In genomic region chr17:29032274-29033069, GRCm38 (mm10) we compare ENCODE assay signal across 8 mouse cellular contexts. TPM values are rescaled to one million over a fixed set of nuclear protein-coding genes. Genes with fewer than 3 reads are reported as not detected.
DNase-seq lines count a peak whose midpoint lies in the region; ATAC-seq and TF ChIP-seq lines count a peak whose summit lies in the region.

Srsf3 (plus strand) TSS chr17:29032628.

- ATAC-seq in embryonic facial prominence, embryonic 14.5 days (ENCODE audit: low read depth) = peak; percentile 96
- ATAC-seq in limb, embryonic 14.5 days (ENCODE audit: low FRiP score, low read depth) = peak; percentile 99
- ATAC-seq in midbrain, postnatal 0 days (ENCODE audit: low FRiP score) = peak; percentile 99

- H3K36me3 ChIP-seq in embryonic facial prominence, embryonic 14.5 days (ENCODE audit: control insufficient read depth, insufficient read depth, low read length) = peaks cover 26% of the 10 kb centered on the region
- H3K36me3 ChIP-seq in limb, embryonic 14.5 days (ENCODE audit: control insufficient read depth, insufficient read depth, low read length) = peaks cover 19% of the 10 kb centered on the region
- H3K36me3 ChIP-seq in midbrain, postnatal 0 days (ENCODE audit: insufficient read depth, low read length) = peaks cover 10% of the 10 kb centered on the region; the same call in 1 of the 2 replicates

- peak within 1 kb of the TSS; percentile 66 for H3K4me3 ChIP-seq in embryonic facial prominence, embryonic 14.5 days (ENCODE audit: low read depth, low read length)
- peak within 1 kb of the TSS; percentile 66 for H3K4me3 ChIP-seq in limb, embryonic 14.5 days (replicated peaks; ENCODE audit: low read length)
- H3K4me3 ChIP-seq in midbrain, postnatal 0 days (ENCODE audit: low read depth, low read length) = peak within 1 kb of the TSS; percentile 52

- peak; percentile 99 for DNase-seq in 3T3-L1 (ENCODE audit: low read depth, low spot score)
- DNase-seq in adrenal gland, postnatal 4 days (ENCODE audit: low spot score in 2 of 2) = peak; percentile 96 to 98
- peak; percentile 99 for DNase-seq in embryonic facial prominence, embryonic 14.5 days (ENCODE audit: low spot score)
- peak; percentile 99 for DNase-seq in heart, adult 8-10 months (ENCODE audit: low spot score)
- DNase-seq in kidney, adult 9 months = peak; percentile 99
- DNase-seq in limb, embryonic 14.5 days (ENCODE audit: low spot score) = peak; percentile 99
- DNase-seq in midbrain, postnatal 0 days (ENCODE audit: low spot score) = peak; percentile 100
- DNase-seq in spleen, postnatal 14 days (ENCODE audit: low spot score in 2 of 2) = peak; percentile 97 to 98

- peaks cover 19% of the 10 kb centered on the region for H3K4me1 ChIP-seq in embryonic facial prominence, embryonic 14.5 days (ENCODE audit: control insufficient read depth, insufficient read depth, low read length)
- peaks cover 17% of the 10 kb centered on the region for H3K4me1 ChIP-seq in limb, embryonic 14.5 days (ENCODE audit: control insufficient read depth, insufficient read depth, low read length)
- H3K4me1 ChIP-seq in midbrain, postnatal 0 days (ENCODE audit: insufficient read depth, low read length) = 0 out of 2 replicates have a peak, but pooled peaks cover 3% of the 10 kb centered on the region

- H3K27me3 ChIP-seq in embryonic facial prominence, embryonic 14.5 days (replicated peaks; ENCODE audit: control insufficient read depth, insufficient read depth, low read length) = no peaks in the 10 kb centered on the region
- no peaks in the 10 kb centered on the region for H3K27me3 ChIP-seq in limb, embryonic 14.5 days (ENCODE audit: control insufficient read depth, insufficient read depth, low read length)
- H3K27me3 ChIP-seq in midbrain, postnatal 0 days (ENCODE audit: insufficient read depth, low read length) = no peaks in the 10 kb centered on the region

- H3K9ac ChIP-seq in embryonic facial prominence, embryonic 14.5 days (ENCODE audit: low read depth, low read length) = peak within 1 kb of the TSS; percentile 96
- peak within 1 kb of the TSS; percentile 98 for H3K9ac ChIP-seq in limb, embryonic 14.5 days (ENCODE audit: low read depth, low read length, severe bottlenecking)
- peak within 1 kb of the TSS; percentile 96 for H3K9ac ChIP-seq in midbrain, postnatal 0 days (replicated peaks; ENCODE audit: low read length, poor library complexity, severe bottlenecking)

- peak within 1 kb of the TSS; percentile 87 for H3K4me2 ChIP-seq in embryonic facial prominence, embryonic 14.5 days (ENCODE audit: low read depth, low read length)
- peak within 1 kb of the TSS; percentile 91 for H3K4me2 ChIP-seq in limb, embryonic 14.5 days (replicated peaks; ENCODE audit: low read depth, low read length, severe bottlenecking)
- peak within 1 kb of the TSS; percentile 88 for H3K4me2 ChIP-seq in midbrain, postnatal 0 days (ENCODE audit: low read depth, low read length, poor library complexity, severe bottlenecking)

- under 1% methylated on average over 69 of the region's 77 CpGs for WGBS in embryonic facial prominence, embryonic 14.5 days
- 0% methylated on average over 63 of the region's 77 CpGs for whole genome bisulfite sequencing in limb, embryonic 14.5 days
- WGBS in midbrain, postnatal 0 days = under 1% methylated on average over 73 of the region's 77 CpGs

- peak within 1 kb of the TSS; percentile 99 for H3K27ac ChIP-seq in embryonic facial prominence, embryonic 14.5 days (replicated peaks; ENCODE audit: low read depth, low read length)
- H3K27ac ChIP-seq in limb, embryonic 14.5 days (replicated peaks; ENCODE audit: low read depth, low read length) = peak within 1 kb of the TSS; percentile 99
- peak within 1 kb of the TSS; percentile 99 for H3K27ac ChIP-seq in midbrain, postnatal 0 days (ENCODE audit: low read depth, low read length)

- no peaks in the 10 kb centered on the region for H3K9me3 ChIP-seq in embryonic facial prominence, embryonic 14.5 days (ENCODE audit: control insufficient read depth, low read length)
- H3K9me3 ChIP-seq in limb, embryonic 14.5 days (ENCODE audit: control insufficient read depth, low read length) = no peaks in the 10 kb centered on the region
- no peaks in the 10 kb centered on the region for H3K9me3 ChIP-seq in midbrain, postnatal 0 days (ENCODE audit: low read length)

- no peak for TF ChIP-seq CTCF in midbrain, postnatal 0 days (IDR thresholded peaks at IDR 0.05)

- peak; percentile 99; the same call in 1 of the 2 replicates for TF ChIP-seq POLR2A in limb, embryonic 14.5 days (IDR thresholded peaks at IDR 0.05; ENCODE audit: borderline replicate concordance, extremely low read depth, insufficient read depth, insufficient read length)

RNA-seq across cellular contexts. Expression of gene Srsf3, which starts in this region (rescaled TPM):
- total RNA-seq in adrenal gland, postnatal 4 days (2021) = 100 to 1,000 TPM; 235 to 271 TPM
- polyA plus RNA-seq in embryonic facial prominence, embryonic 14.5 days (2014; fragmentation: Nextera tagmentation; extraction: Ambion mirVana) = 494 and 574 TPM in 2 replicates
- 10 to 100 TPM; 52.6 to 73.3 (median 70.5) TPM for total RNA-seq in heart, adult 8-10 months (2022)
- polyA plus RNA-seq in limb, embryonic 14.5 days (2012; rRNA removed) = 385 and 390 TPM in 2 replicates
- polyA plus RNA-seq in limb, embryonic 14.5 days (2014; fragmentation: Nextera tagmentation; extraction: Ambion mirVana) = 561 and 596 TPM in 2 replicates
- 119 and 193 TPM in 2 replicates for total RNA-seq in midbrain, postnatal 0 days (2014; rRNA removed)
- 284 and 296 TPM in 2 replicates for polyA plus RNA-seq in midbrain, postnatal 0 days (2015; fragmentation: Nextera tagmentation; extraction: Ambion mirVana)

Comparison
In these comparisons a context has a peak if more than half of its experiments do, and no peak if none do; other contexts are left out.
1. Peak in every context shown above with its lines: DNase-seq, ATAC-seq, H3K4me3 ChIP-seq and H3K27ac ChIP-seq.